Mouse (Mus musculus) ES-Bruce4 (cell line): ENCODE measurements around the gene Mrpl11.

Experiments
- CTCF ChIP-seq: IDR thresholded peaks from one replicate; pipeline ENCODE4 v1.8.1; 2011; ENCODE audit warnings: low read depth, low read length
- POLR2A ChIP-seq: IDR thresholded peaks from one replicate; pipeline ENCODE4 v1.8.1; 2011; ENCODE audit warnings: low read length; ENCODE audit not compliant: insufficient read depth

DNA sequence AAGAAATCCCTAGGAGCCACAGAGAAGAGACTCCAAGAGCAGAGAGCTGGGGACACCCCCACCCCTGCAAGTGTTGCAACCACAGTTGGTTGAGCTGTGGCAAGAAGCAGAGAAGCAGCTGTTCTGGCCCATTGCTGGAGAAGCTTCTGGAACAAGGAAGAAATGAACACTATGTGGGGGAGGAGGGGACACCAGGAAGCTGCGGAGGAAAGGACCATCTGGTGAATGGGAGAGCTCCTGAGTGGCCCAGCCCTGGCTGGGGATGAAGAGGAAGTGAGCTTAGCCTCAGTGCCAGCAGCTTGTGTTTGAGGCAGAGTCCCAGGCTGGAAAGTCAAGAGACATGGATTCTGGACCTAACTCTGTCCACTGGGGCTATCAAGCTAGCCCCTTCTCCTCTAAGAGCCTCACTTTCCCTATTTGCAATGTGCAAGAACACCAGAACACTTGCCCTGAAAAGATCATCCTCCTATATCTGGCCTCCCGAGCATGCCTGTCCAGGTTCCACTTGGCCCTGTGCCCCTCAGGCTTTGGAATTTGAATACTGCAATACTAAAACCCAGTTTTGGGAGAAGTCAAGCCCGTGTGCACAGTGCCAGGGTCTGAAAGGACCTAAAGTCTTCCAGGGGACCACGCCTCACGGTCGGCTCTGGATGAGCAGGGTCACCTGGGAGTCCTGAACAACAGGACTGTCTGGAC is 37.6 kb downstream of the Mrpl11 start:
- no peak for TF ChIP-seq CTCF
- TF ChIP-seq POLR2A, result no peak
